Mouse (Mus musculus) heart, adult 18-20 months (tissue): ENCODE measurements at regions not wholly inside any gene's neighbourhood (a gene's known extent, or its start where the extent isn't known, plus 50 kb on each side); places are given as distances from the start of the nearest gene placed in this dataset.

ENCODE experiments used
- DNase-seq, 2 experiments: peaks; one replicate each; pipeline ENCODE4 v3.0.0; 2021 to 2022; ENCODE audit warnings: mixed read lengths in 1 of 2

DNA sequence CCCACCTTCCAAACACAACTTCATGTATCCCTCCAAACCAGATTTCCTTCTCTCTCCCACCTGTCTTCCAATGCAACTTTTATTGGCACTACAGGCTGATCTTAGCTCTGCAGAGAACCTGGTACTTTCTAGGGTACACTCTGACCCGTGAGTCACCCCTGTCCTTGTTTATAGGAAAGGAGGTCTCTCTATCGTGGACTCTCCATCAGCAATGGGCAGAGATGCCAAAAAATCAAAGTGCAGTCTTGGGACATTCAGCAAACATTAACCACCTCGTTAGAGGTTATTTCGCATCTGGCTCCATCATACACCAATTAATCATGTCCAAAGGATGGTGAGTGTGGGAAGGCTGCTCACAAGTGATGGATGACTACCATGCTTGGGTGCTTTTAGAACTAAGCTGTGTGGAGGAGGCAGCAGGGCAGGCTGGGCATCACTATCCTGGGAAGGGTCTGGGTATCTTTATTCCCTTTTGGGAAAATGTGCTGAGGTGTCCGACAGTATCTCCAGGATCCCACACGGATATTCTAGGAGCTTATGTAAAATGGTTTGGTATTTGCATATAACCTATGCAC is 214.0 kb upstream of the Dynlrb2 start:
- DNase-seq: no peak

GRCm38 (mm10) chr8:116289237-116289636 is 215.5 kb upstream of the Dynlrb2 start:
- no peak for DNase-seq

DNA sequence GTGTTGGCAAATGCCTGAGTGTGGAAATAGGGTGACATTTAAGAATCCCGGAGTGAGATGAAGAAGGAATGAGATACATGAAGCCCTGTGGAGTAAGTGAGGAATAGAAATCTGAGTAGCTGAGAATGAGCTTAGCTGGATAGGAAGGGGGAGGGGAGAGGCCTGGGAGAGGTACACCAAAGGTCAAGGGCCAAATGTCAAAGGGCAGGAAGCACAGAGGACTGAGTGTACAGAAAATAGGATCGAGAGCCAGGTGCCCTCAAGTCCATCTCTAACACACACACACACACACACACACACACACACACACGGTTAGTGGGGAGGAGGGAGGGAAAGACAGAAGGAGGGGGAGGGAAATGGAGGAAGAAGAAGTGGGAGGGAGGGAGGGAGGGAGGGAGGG is 220.8 kb upstream of the Dynlrb2 start:
- DNase-seq: no peak

GRCm38 (mm10) chr8:116282341-116282740 is 222.4 kb upstream of the Dynlrb2 start:
- no peak for DNase-seq

DNA sequence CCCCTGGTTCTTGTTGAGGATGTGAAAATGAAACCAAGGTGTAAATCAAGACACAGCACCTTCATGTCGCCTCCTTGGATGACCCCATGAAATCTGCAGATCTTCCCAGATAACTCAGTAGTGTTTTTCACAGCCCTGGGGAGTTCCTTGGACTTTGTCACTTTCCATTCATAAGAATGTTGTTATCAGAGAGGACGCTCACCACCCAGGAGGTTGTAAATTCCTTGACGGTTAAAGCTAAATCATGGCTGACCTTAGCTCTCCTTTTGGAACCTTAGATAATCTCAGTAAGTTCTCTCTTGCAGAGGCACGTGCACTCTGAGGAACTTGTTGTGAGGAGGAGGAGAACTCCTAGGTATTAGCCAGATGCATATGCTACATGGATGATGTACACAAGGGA is 229.8 kb upstream of the Dynlrb2 start:
- no peak for DNase-seq

GRCm38 (mm10) chr8:116271238-116271637 is 233.5 kb upstream of the Dynlrb2 start:
- no peak for DNase-seq

- DNase-seq: no peak
Measured at GRCm38 (mm10) chr8:116269393-116269792, 235.4 kb upstream of the Dynlrb2 start.

DNA sequence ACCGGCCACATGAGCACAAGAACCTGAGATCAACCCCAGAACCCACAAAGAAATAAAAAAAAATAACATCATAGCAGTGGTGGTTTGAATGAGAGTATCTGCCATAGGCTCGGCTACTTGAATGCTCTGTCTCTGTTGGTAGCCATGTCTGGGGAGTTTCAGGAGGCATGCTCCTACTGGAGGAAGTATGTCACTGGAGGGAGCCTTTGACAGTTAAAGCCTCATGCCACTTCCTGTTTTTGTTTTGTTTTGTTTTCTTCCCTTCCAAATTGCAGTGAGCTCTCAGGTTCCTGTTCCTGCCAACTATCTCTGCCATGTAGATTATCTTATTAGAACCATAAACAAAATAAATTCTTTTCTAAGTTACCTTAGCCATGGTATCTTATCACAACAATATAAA is 236.1 kb upstream of the Dynlrb2 start:
- no peak for DNase-seq

- DNase-seq: peak; percentile 18 to 19
Measured at GRCm38 (mm10) chr8:116268161-116268560, 236.6 kb upstream of the Dynlrb2 start.

GRCm38 (mm10) chr8:116267021-116267420 is 237.8 kb upstream of the Dynlrb2 start:
- DNase-seq: no peak

DNA sequence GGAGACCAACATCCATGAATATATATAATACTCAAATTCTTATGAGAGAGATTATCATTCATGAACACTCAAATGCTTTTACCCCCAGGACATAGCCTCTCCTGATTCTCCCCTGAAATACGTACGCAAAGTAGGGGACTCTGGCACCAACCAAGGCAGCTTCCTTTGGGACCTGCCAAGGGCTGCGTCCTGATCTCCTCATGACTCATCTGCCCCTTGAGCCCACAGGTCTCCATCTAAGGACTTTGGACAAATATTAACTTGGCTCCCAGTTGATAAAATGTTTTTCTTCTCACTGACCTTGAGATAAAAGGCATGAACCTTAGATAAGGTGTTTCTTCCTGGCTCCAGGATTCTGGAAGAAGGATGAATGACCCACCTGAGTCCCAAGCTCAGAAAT is 239.2 kb upstream of the Dynlrb2 start:
- no peak for DNase-seq

DNA sequence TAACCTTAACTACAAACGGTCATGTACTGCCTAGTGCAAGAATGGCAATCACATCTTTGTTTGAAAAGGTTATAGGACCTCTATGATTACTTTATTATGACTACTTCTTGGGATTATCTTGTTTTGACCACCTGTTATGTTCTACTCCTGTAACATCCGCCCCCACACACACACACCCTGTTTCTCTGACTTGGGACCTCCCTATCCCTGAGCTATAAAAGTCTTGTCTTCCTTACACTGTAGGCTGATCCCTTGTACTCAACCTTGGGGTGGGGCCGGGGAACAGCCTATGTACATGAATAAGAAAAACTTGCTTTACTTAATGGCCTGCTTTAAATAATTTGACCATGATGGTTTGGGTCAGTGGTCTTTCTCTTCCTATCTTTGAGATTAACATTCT is 240.7 kb upstream of the Dynlrb2 start:
- no peak for DNase-seq

DNA sequence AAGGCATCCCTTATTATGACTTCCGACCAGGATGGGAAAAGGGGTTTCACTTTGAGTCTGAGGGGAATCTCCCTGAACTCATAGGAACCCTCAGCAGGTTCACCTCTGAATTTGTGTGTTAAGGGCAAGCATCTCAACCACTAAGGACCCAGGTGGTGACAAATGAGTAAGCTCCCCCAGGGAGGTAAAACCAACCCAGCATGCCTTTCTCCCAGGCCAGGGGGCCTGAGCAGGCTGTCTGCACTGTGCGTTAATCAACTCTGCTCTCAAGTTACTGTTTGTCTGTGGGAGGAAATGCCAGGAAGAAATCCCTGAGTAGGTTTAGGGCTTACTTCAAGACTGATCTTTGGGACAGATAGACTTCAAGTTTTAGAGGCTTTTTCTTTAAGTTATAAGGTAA is 243.5 kb upstream of the Dynlrb2 start:
- no peak for DNase-seq

DNA sequence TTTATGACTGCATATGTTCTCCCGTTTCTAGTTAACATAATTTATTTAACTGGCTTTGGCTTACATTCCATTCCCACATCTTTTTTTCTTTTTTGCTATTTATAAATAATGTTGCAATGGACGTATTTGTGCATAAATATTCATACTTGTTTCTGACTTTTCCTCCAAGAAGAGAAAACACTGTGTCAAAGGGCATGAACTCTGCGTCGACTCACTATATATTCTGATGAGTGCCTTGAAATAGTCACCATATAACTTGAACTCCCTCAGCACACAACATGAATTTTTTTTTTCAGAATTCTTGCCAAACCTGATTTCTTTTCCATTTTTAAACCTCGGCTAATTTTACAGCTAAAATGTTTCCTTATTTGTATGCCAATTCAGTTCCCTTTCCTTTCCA is 249.4 kb upstream of the Dynlrb2 start:
- no peak for DNase-seq

DNA sequence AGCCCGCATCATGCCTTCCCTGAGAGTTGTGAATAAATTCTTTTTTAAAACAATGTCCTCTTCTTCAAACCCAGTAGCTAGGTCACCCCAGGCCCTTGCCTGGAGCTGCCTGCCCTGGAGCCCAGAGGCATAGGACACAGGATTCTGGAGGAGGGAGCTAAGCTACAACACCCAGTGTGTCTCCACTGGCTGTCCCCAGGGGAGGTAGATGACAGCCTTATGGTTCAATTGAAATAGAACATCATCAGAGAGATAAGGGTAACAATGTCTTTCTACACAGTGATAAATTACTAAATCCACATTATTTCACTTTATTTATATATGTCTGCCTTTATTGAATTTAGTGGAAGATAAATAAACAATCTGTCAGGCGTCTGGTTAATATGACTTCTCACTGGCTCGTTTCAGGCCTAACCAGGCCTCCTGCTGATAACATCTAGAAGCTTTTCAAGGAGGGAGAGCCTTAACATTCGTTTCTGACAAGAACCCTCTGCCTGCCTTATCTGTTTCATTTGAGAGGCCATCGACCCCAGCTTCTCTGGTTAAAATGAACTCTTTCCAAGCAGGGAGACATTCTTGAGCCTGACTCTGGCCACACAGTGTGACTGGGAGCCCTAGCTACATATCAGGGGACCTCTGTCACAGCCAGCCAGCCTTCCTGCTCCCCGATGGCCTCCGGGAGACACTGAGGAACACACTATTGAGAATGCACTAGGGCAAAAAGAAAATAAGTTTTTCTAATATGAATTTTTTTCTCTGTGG is 252.1 kb upstream of the Dynlrb2 start:
- DNase-seq: no peak

- no peak for DNase-seq
Measured at GRCm38 (mm10) chr8:116248398-116248797, 256.4 kb upstream of the Dynlrb2 start.

DNA sequence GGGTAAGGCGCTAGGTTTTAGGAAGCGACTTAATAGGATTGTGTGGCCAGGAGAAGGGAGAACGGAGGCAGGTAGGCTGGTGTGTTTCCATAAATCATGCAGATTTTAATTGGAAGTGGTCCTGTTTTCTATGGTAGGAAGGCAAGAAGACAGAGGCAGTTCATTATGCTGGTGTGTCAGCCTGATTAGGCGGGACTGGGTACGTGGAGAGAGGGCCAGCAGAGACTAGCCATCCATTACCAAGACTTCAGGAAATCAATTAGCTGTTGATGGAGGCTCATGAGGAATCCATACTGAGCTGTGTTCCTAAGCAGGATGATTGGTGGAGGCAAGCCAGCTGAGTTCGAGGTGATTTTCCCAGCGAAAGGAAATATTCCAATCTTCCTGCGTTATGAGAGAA is 261.3 kb upstream of the Dynlrb2 start:
- DNase-seq: no peak

- DNase-seq: no peak
Measured at GRCm38 (mm10) chr8:116242972-116243371, 261.8 kb upstream of the Dynlrb2 start.

DNA sequence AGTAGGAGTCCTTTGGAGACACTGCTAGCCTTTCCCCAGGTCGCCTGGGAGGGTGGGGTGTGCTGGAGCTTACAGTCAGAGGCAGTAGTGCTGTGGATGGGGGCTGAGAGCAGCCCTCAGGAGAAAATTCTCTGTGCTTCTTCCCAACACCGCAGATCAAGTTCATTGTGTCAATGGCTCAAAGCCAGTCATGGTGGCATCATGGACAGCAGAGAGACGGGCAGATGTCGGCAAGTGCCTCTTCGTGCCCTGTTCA is 262.9 kb upstream of the Dynlrb2 start:
- DNase-seq: no peak

GRCm38 (mm10) chr8:116241146-116241986 is 263.4 kb upstream of the Dynlrb2 start:
- no peak for DNase-seq

GRCm38 (mm10) chr8:116238670-116239069 is 266.1 kb upstream of the Dynlrb2 start:
- no peak for DNase-seq

- DNase-seq: peak in 1 of 2 experiments; percentile 24
Measured at GRCm38 (mm10) chr8:116237561-116238100, 267.1 kb upstream of the Dynlrb2 start.

DNA sequence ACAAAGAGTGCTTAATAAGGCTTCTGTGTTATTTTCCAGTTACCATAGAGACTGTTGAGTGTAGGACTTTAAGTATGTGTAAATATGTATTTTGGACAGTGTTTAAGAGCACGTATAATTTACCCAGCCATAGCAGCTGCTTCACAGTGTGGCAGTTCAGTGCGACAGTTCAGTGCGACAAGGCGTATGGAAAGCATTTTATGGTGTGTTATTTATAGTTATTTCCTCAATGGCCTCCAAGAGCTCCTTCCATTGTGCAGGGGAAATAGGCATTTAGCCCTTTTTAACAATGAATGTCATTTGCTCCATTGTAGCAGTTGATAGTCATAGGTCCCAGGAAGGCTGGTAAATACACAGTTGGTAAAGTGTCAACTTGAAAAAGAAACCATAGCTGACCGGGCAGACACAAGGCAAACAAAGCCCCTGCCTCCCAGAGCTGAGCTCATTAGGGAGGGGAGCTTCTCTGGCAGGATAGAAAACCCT is 275.1 kb upstream of the Dynlrb2 start:
- no peak for DNase-seq
